Mouse (Mus musculus) kidney, adult 2 months (tissue): Measurements from ENCODE around the gene Ahnak2.

Source experiments
- CTCF ChIP-seq: fragments of 200-500 bp; conservative IDR thresholded peaks from 2 replicates; pipeline ENCODE4 v1.5.1; 2011; ENCODE audit warnings: low read depth, mild to moderate bottlenecking, control low read depth, low read length, moderate library complexity, mixed read lengths; ENCODE audit not compliant: insufficient read depth, insufficient read length
- POLR2A ChIP-seq: fragments of 200-500 bp; IDR thresholded peaks from one replicate; pipeline ENCODE4 v1.6.1; 2011; ENCODE audit warnings: low read depth, low read length, control low read depth

DNA sequence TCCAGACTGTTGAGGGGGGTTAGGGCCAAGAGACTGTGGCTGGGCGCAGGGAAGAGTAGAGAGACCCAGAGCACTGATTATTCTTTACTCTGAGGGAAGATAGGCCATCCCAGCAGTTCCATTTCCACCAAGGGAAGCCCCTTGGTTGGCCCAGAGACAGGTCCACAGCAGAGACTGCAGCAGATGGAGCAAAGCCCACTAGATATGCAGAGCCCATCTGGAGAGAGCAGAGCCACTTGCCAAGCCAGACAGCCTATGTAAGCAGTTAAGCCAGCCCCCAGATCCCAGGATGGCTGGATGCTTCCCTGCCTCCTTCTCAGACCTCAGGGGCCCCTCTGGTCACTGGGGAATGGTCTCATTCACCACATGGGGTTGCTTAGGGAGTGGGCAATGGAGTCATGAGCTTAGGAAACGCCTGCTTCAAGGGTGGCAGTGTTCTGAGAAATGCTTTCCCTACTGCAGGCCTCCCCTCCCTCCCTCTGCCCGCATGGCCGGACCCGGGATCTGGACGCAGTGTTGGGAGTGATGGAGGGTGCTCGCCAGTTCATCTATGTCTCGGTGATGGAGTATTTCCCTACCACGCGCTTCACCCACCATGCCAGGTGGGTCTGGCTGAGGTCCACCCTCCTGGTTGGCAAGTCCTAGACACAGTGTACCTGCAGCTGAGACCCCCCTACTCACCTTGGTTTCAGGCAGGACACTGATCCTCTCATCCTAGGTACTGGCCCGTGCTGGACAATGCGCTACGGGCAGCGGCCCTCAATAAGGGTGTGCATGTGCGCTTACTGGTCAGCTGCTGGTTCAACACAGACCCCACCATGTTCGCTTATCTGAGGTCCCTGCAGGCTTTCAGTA lies 35.2 kb downstream of the Ahnak2 start:
- no peak for TF ChIP-seq POLR2A
- TF ChIP-seq CTCF = no peak
